Mouse (Mus musculus): Measurements from ENCODE around the gene Stag3.

The Stag3 gene

GRCm38 (mm10) chr5:138268980-138269379, 11.1 kb upstream of the Stag3 start:
- no peak for DNase-seq (ENCODE audit: low spot score in 2 of 2)

- no peak for DNase-seq (ENCODE audit: low spot score in 2 of 2)
Measured at GRCm38 (mm10) chr5:138271232-138271631, 8.8 kb upstream of the Stag3 start.

GRCm38 (mm10) chr5:138272409-138272923, 7.6 kb upstream of the Stag3 start, which contains the start of gene Gal3st4:
TSS of gene Gal3st4 (minus strand) at chr5:138272840.
- no peak for DNase-seq (ENCODE audit: low spot score in 2 of 2)

GRCm38 (mm10) chr5:138274186-138274585, 5.9 kb upstream of the Stag3 start:
- no peak for DNase-seq (ENCODE audit: low spot score in 2 of 2)

- no peak for DNase-seq (ENCODE audit: low spot score in 2 of 2)
Measured at GRCm38 (mm10) chr5:138275216-138276050, 4.6 kb upstream of the Stag3 start.

GRCm38 (mm10) chr5:138277994-138278393, 2.0 kb upstream of the Stag3 start:
- DNase-seq (ENCODE audit: low spot score in 2 of 2) = no peak

GRCm38 (mm10) chr5:138280425-138280768, 357 bp downstream of the Stag3 start:
- DNase-seq (ENCODE audit: low spot score in 2 of 2) = no peak

- no peak for DNase-seq (ENCODE audit: low spot score in 2 of 2)
Measured at GRCm38 (mm10) chr5:138280829-138281228, 789 bp downstream of the Stag3 start.

- no peak for DNase-seq (ENCODE audit: low spot score in 2 of 2)
Measured at GRCm38 (mm10) chr5:138281798-138282197, 1.8 kb downstream of the Stag3 start.

- no peak for DNase-seq (ENCODE audit: low spot score in 2 of 2)
Measured at GRCm38 (mm10) chr5:138283540-138283939, 3.5 kb downstream of the Stag3 start.

GRCm38 (mm10) chr5:138287861-138288260, 7.8 kb downstream of the Stag3 start:
- DNase-seq (ENCODE audit: low spot score in 2 of 2) = no peak

GRCm38 (mm10) chr5:138291638-138292037, 11.6 kb downstream of the Stag3 start:
- no peak for DNase-seq (ENCODE audit: low spot score in 2 of 2)

GRCm38 (mm10) chr5:138294158-138294557, 14.1 kb downstream of the Stag3 start:
- DNase-seq (ENCODE audit: low spot score in 2 of 2) = no peak

- no peak for DNase-seq (ENCODE audit: low spot score in 2 of 2)
Measured at GRCm38 (mm10) chr5:138299613-138300012, 19.6 kb downstream of the Stag3 start.

- no peak for DNase-seq (ENCODE audit: low spot score in 2 of 2)
Measured at GRCm38 (mm10) chr5:138312795-138313194, 32.8 kb downstream of the Stag3 start.

- no peak for DNase-seq (ENCODE audit: low spot score in 2 of 2)
Measured at GRCm38 (mm10) chr5:138341661-138342060, 61.6 kb downstream of the Stag3 start, which contains the start of gene Pvrig. TSS of gene Pvrig (plus strand) at chr5:138341961.

- DNase-seq (ENCODE audit: low spot score in 2 of 2) = no peak
Measured at GRCm38 (mm10) chr5:138343216-138343615, 63.2 kb downstream of the Stag3 start.

Data from right cerebral cortex, postnatal 36 days (tissue).